Mouse (Mus musculus): ENCODE results near the gene Magea8. TPM values are rescaled to one million over a fixed set of nuclear protein-coding genes. Genes with fewer than 3 reads are reported as not detected.

The Magea8 gene
- polyA plus RNA-seq (2014; fragmentation: Illumina TruSeq; extraction: RNeasy Lipid Tissue Mini Kit (QIAGEN cat#74804); ENCODE audit: insufficient read depth, low read depth, low replicate concordance): not detected

DNA sequence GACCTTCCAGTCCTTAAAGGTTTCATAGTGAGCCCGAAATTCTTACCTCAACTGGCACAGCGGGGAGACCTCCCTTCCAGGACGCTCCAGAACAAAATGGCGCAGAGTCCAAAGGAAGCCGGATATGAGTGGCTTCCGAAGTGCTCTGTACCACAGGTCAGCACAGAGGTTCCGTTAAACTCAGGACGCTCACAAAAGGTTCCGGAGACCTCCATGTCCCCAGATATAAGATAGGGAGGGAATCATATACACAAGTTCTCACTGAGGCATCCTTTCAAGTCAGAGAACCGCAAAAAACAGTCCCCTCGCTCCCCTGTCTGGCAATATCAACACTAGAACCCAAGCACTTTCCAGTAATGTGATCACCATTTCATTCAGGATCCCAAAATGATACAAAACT, at the start of gene Magea8:
Gene Magea8, minus strand, starts transcription at position 101 of the 400 bp plus-strand sequence.

GRCm38 (mm10) chrX:154949405-154949804, 46.2 kb downstream of the Magea8 start, which contains the start of gene Magea3:
Gene Magea3 (minus strand): TSS chrX:154949505.

DNA sequence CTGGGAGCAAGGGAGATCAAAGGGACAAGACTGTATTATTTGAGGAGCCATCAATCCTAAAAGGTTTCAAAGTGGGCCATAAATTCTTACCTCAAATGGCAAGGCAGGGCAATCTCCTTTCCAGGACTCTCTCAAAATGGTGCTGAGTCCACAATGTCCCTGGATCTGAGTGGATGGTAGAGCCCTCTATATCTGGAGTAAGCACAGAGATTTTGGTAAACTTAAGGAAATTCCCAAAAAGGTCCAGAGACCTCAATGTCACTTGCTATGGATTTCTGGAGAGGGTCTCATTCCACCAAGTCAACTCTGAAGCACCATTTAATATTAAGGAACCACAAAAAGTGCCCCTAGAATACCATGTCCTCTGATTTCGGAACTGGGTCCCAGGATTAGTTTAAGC, 59.8 kb downstream of the Magea8 start, which contains the start of gene Magea6:
Gene Magea6, minus strand, starts transcription at position 101 of the 400 bp plus-strand sequence.

Other genes with a start within 250 kb of the Magea8 start
- not detected for gene Cldn34b1, start 105.6 kb downstream of the Magea8 start, polyA plus RNA-seq (2014; fragmentation: Illumina TruSeq; extraction: RNeasy Lipid Tissue Mini Kit (QIAGEN cat#74804); ENCODE audit: insufficient read depth, low read depth, low replicate concordance)
- gene Magea6, start 59.9 kb downstream of the Magea8 start, polyA plus RNA-seq (2014; fragmentation: Illumina TruSeq; extraction: RNeasy Lipid Tissue Mini Kit (QIAGEN cat#74804); ENCODE audit: insufficient read depth, low read depth, low replicate concordance): not detected
- gene Magea3, start 46.3 kb downstream of the Magea8 start, polyA plus RNA-seq (2014; fragmentation: Illumina TruSeq; extraction: RNeasy Lipid Tissue Mini Kit (QIAGEN cat#74804); ENCODE audit: insufficient read depth, low read depth, low replicate concordance): not detected
- gene Magea5, start 67.3 kb upstream of the Magea8 start, polyA plus RNA-seq (2014; fragmentation: Illumina TruSeq; extraction: RNeasy Lipid Tissue Mini Kit (QIAGEN cat#74804); ENCODE audit: insufficient read depth, low read depth, low replicate concordance): not detected
- gene Magea1, start 93.9 kb upstream of the Magea8 start, polyA plus RNA-seq (2014; fragmentation: Illumina TruSeq; extraction: RNeasy Lipid Tissue Mini Kit (QIAGEN cat#74804); ENCODE audit: insufficient read depth, low read depth, low replicate concordance): not detected
- gene Magea2, start 97.8 kb upstream of the Magea8 start, polyA plus RNA-seq (2014; fragmentation: Illumina TruSeq; extraction: RNeasy Lipid Tissue Mini Kit (QIAGEN cat#74804); ENCODE audit: insufficient read depth, low read depth, low replicate concordance): not detected
- not detected for gene Cldn34b2, start 132.6 kb upstream of the Magea8 start, polyA plus RNA-seq (2014; fragmentation: Illumina TruSeq; extraction: RNeasy Lipid Tissue Mini Kit (QIAGEN cat#74804); ENCODE audit: insufficient read depth, low read depth, low replicate concordance)
- 267 TPM for gene Sat1, start 220.6 kb upstream of the Magea8 start, polyA plus RNA-seq (2014; fragmentation: Illumina TruSeq; extraction: RNeasy Lipid Tissue Mini Kit (QIAGEN cat#74804); ENCODE audit: insufficient read depth, low read depth, low replicate concordance)

Data from lung, adult 10 weeks (tissue).